Mouse (Mus musculus) kidney, postnatal 4 days (tissue): Measurements from ENCODE around the gene Sprr2d.

ENCODE experiments used
- DNase-seq, 2 experiments: peaks; one replicate each; pipeline ENCODE4 v3.0.0; 2021; ENCODE audit warnings: mixed read lengths in 2 of 2

Sprr2d gene

DNA sequence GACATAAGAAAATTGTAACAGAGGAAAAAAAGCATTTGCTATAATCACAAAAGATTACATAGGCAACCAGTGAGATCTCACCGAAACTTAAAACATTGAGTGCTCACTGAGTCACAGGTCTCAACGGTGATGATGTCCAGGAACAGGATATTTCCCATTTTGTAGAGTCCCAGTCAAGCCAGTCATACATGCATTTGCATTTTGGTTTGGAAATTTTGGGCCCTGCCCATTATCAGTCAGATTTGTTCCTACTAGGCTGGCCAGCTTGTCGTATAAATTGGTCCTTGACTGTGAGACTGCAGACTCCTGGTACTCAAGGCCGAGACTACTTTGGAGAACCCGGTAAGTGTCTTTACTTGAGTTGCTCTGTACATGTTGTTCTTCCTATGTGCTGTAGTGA lies at the start of gene Sprr2d:
Sprr2d (plus strand) TSS at position 301 of the 400 bp plus-strand sequence.
- no peak for DNase-seq

DNA sequence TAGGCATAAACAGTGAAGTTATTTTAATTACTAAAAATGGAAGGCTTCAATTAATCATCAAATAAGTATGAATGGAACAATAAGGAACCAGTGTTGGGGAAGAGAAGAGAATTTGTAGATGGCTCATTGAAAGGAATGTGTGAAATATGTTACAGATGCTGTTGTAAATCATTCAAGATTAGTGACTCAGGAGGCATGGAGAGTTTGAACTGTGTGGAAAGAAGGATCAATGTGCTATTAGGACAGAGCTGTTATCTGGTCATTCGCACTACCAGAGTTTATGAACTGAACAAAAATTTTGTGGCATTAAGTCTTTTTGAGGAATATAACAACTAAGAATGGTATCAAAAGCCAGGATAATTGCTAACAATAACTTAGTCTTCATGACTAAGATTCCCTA lies 31.5 kb upstream of the Sprr2d start:
- no peak for DNase-seq

DNA sequence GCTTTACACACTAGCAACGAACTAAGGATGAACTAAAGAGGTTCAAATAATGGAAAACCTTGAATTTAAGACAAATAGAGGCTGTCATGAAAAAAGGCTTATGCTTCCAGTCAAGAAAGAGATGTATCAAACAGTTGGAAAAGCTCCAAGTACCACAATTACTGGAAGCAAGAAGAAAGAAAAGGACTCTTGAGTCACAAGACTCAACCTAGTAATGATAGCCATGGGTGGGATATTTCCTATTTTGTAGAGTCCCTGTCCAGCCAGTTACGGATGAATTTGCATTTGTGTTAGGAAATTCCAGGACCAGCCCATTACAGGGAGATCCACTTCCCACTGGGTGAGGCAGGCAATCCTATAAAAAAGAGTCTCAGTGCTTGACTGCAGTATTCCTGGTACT lies 22.6 kb upstream of the Sprr2d start, which contains the start of gene Sprr2b:
Sprr2b (plus strand) TSS at position 301 of the 400 bp plus-strand sequence.
- no peak for DNase-seq

DNA sequence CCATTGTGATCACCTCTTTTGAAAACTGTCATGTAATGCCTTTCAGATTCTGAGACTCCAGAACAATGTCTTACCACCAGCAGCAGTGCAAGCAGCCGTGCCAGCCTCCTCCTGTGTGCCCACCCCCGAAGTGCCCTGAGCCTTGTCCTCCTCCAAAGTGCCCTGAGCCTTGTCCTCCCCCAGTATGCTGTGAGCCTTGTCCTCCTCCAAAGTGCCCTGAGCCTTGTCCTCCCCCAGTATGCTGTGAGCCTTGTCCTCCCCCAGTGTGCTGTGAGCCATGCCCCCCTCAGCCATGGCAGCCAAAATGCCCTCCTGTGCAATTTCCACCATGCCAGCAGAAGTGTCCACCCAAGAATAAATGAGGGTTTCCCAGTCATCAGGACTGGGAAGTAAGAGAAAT lies 21.6 kb upstream of the Sprr2d start:
- peak; percentile 3 to 12 for DNase-seq

DNA sequence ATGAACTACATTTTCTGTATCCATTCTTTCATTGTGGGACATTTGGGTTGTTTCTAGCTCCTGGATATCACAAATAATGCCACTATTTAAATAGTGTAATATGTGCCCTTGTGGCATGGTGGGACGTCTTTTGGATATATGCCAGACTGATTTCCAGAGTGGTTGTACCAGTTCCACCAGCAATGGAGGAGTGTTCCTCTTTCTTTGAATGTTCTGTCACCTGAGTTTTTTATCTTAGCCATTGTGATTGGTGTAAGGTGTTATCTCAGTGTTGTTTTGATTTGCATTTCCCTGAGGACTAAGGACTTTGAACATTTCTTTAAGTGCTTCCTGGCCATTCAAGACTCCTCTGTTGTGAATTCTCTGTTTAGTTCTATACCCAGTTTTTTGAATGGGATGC lies 2.7 kb upstream of the Sprr2d start:
- DNase-seq: no peak

DNA sequence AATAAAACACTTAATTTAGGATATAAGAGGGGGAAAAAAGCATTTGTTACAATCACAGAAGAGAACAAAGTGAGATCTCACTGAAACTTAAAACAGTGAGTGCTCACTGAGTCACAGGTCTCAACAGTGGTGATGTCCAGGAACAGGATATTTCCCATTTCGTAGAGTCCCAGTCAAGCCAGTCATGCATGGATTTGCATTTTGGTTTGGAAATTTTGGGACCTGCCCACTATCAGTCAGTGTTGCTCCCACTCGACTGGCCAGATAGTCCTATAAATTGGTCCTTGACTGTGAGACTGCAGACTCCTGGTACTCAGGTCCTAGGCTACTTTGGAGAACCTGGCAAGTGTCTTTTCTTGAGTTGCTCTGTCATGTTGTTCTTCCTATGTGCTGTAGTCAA lies 12.9 kb downstream of the Sprr2d start, which contains the start of gene Sprr2e:
Sprr2e (plus strand) TSS at position 301 of the 400 bp plus-strand sequence.
- DNase-seq: no peak

DNA sequence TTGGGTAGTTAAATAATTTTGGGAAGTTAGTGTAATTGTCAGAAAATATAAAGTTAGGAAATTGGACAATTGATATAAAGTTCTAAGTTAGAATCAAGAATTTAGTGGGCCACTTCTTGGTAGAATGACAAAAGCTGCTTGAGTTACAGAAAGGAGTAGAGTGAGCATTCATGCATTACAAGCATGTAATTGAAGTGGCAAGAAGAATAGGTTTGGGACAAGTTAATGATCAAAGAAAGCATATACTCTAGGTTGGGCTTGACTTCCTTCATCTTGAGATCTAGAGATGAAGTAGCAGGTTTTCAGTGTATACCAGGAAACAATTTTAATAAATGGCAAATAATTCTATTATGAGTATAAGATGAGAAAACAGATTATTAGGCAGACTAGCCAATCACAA lies 22.7 kb downstream of the Sprr2d start:
- DNase-seq: no peak

DNA sequence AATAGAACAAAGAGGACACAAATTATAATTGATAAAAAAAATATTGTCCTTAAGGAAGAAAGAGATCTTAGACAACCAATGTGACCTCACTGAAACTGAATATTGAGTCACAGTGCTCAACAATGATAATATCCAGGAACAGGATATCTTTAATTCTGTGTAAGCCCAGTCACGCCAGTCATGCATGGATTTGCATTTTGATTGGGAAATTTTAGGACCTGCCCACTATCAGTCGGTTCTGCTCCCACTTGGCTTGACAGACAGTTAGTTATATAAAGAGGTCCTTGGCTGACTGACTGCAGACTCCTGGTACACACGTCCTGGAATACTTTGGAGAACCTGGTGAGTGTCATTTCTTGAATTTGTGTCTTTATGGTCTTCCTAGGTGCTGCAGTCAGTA lies 25.9 kb downstream of the Sprr2d start, which contains the start of gene Sprr2f:
Sprr2f (plus strand) TSS at position 301 of the 400 bp plus-strand sequence.
- DNase-seq: no peak

DNA sequence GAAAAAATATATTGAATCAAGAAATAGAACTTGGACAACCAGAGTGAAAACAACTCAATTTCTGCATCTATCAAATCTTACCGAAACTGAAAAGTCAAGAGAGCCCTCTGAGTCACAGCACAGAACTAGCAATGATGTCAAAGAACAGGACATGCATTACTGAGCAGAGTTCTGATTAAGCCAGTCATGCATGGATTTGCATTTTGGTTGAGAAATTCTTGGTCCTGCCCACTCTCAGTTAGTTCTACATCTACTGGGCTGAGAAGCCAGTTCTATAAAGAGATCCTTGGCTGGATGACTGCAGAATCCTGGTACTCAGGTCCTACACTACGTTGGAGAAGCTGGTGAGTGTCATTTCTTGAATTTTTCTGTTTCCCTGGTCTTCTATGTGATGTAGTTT lies 34.7 kb downstream of the Sprr2d start:
- no peak for DNase-seq

DNA sequence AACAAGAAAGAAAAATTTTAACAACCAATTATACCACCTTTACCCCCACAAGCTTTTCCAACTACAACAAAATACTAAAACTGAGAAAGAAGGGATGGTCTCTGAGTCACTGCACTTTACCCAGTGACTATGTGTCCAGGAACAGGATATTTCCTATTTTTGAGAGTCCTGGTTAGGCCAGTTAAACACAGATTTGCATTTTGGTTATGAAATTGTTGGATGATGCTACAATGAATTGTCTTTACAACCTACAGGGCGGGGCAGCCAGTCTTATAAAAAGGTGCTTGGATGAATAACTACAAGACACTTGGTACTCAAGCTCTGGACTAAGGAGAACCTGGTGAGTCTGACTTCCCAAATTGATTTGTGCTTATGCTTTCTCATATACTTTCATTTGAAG lies 46.4 kb downstream of the Sprr2d start, which contains the start of gene Sprr2h:
Sprr2h (plus strand) TSS at position 301 of the 400 bp plus-strand sequence.
- DNase-seq: no peak
